Mouse (Mus musculus) cortical plate, adult 2 months (tissue): Measurements from ENCODE around the gene Pxmp2.

Experiments used
- CTCF ChIP-seq: fragments of 200-500 bp; IDR thresholded peaks from 2 replicates; pipeline ENCODE4 v1.5.1; 2011; ENCODE audit warnings: mild to moderate bottlenecking, control low read depth, low read length; ENCODE audit not compliant: insufficient read depth; ENCODE audit errors: extremely low read depth
- POLR2A ChIP-seq: fragments of 200-500 bp; IDR thresholded peaks from 2 replicates; pipeline ENCODE4 v1.6.1; 2011; ENCODE audit warnings: mild to moderate bottlenecking, low read length, control low read depth; ENCODE audit not compliant: insufficient read depth; ENCODE audit errors: extremely low read depth

- no peak for TF ChIP-seq CTCF
- TF ChIP-seq POLR2A, result no peak
Observed at GRCm38 (mm10) chr5:110231638-110232037, 54.3 kb downstream of the Pxmp2 start.
